Mouse (Mus musculus) NIH3T3 (cell line): ENCODE data around the gene Eif5b.
"Not testable (repeated sequence)": the region's sequence is repeated elsewhere in the genome, so short reads cannot be mapped to it uniquely, and the experiment has no call there.

Experiments used
- DNase-seq: peaks from one replicate; pipeline ENCODE4 v3.0.0-alpha.2; 2012; ENCODE audit warnings: low read depth

The Eif5b gene

GRCm38 (mm10) chr1:38003046-38003445 lies 5.2 kb downstream of the Eif5b start:
- DNase-seq, result no peak

- peak; percentile 25 for DNase-seq
Measured at GRCm38 (mm10) chr1:38006741-38007140, 8.9 kb downstream of the Eif5b start.

GRCm38 (mm10) chr1:38011647-38012046 lies 13.8 kb downstream of the Eif5b start:
- DNase-seq, result no peak

- no peak for DNase-seq
Measured at GRCm38 (mm10) chr1:38012104-38012503, 14.3 kb downstream of the Eif5b start.

GRCm38 (mm10) chr1:38012509-38012908 lies 14.7 kb downstream of the Eif5b start:
- peak; percentile 23 for DNase-seq

- DNase-seq, result no peak
Measured at GRCm38 (mm10) chr1:38014551-38015203, 16.9 kb downstream of the Eif5b start.

GRCm38 (mm10) chr1:38027301-38027700 lies 29.5 kb downstream of the Eif5b start:
- no peak for DNase-seq

- no peak for DNase-seq
Measured at GRCm38 (mm10) chr1:38031391-38031790, 33.6 kb downstream of the Eif5b start.

- DNase-seq, result no peak
Measured at GRCm38 (mm10) chr1:38035521-38035920, 37.7 kb downstream of the Eif5b start.

- DNase-seq, result no peak
Measured at GRCm38 (mm10) chr1:38037375-38037774, 39.6 kb downstream of the Eif5b start.

GRCm38 (mm10) chr1:38038898-38039297 lies 41.1 kb downstream of the Eif5b start:
- peak; percentile 64 for DNase-seq

GRCm38 (mm10) chr1:38048121-38048520 lies 50.3 kb downstream of the Eif5b start:
- peak; percentile 54 for DNase-seq

- no peak for DNase-seq
Measured at GRCm38 (mm10) chr1:38049562-38049961, 51.8 kb downstream of the Eif5b start.

GRCm38 (mm10) chr1:38055176-38055575 lies 57.4 kb downstream of the Eif5b start:
- DNase-seq, result no peak

- no peak for DNase-seq
Measured at GRCm38 (mm10) chr1:38058417-38058816, 60.6 kb downstream of the Eif5b start.

- not testable (repeated sequence) for DNase-seq
Measured at GRCm38 (mm10) chr1:38062156-38062555, 64.3 kb downstream of the Eif5b start.

- no peak for DNase-seq
Measured at GRCm38 (mm10) chr1:38067276-38067675, 69.5 kb downstream of the Eif5b start.

- DNase-seq, result no peak
Measured at GRCm38 (mm10) chr1:38071326-38071725, 73.5 kb downstream of the Eif5b start.

- peak; percentile 70 for DNase-seq
Measured at GRCm38 (mm10) chr1:38081316-38081715, 83.5 kb downstream of the Eif5b start.

GRCm38 (mm10) chr1:38103214-38103613 lies 105.4 kb downstream of the Eif5b start:
- no peak for DNase-seq

- no peak for DNase-seq
Measured at GRCm38 (mm10) chr1:38103813-38104212, 106.0 kb downstream of the Eif5b start.
